Mouse (Mus musculus): Measurements from ENCODE around the gene Poll.

GRCm38 (mm10) chr19:45597106-45597505 is 36.8 kb upstream of the Poll start:
- no peak for TF ChIP-seq CTCF (IDR thresholded peaks at IDR 0.05; ENCODE audit: control insufficient read depth, insufficient read depth, insufficient read length)
- no peak for TF ChIP-seq USF1 (IDR thresholded peaks at IDR 0.05; ENCODE audit: low read depth)
- no peak for TF ChIP-seq MYOG (IDR thresholded peaks at IDR 0.05; ENCODE audit: control insufficient read depth, extremely low read depth, insufficient read length)
- TF ChIP-seq CEBPB (IDR thresholded peaks at IDR 0.05; ENCODE audit: low read depth) = no peak

Measured in C2C12 (cell line).